Mouse (Mus musculus) c-Kit-positive CD71-positive TER-119-negative erythroid progenitor cells, embryonic 14.5 days (primary cell): ENCODE results near the gene Arpc1b.
"Not testable (repeated sequence)": the region's sequence is repeated elsewhere in the genome, so short reads cannot be mapped to it uniquely, and the experiment has no call there.

ENCODE experiments used
- DNase-seq: peaks from one replicate; pipeline ENCODE4 v3.0.0-alpha.2; 2013; ENCODE audit warnings: low read depth

Gene Arpc1b

DNA sequence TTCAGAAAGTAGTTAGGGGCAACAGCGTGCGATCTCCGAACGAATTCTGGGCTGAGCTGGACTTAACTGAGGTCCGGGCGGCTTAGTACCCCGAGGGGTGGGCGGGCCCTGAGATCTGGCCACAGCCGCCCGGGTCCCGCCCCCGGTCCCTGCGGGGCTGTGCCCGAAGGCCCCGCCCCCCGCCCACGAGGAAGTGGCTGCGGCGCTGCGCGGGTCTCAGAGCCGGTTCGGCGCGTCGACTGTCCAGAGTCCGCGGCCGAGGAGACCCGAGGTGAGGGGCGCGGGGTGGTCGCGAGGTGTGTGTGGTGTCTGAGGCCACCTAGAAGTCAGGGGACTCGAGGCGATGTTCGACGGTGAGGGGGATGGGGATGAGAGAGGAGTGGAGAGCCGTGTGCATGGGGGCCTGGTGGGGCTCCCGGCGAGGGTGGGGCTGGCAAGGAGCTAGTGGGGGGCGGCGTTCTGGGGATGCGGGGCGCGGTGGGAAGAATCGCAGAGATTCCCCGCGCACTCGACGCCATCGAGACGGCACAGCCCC, at the start of gene Arpc1b:
Gene Arpc1b, plus strand, starts transcription at position 145 of the 535 bp plus-strand sequence.
- DNase-seq = no peak

DNA sequence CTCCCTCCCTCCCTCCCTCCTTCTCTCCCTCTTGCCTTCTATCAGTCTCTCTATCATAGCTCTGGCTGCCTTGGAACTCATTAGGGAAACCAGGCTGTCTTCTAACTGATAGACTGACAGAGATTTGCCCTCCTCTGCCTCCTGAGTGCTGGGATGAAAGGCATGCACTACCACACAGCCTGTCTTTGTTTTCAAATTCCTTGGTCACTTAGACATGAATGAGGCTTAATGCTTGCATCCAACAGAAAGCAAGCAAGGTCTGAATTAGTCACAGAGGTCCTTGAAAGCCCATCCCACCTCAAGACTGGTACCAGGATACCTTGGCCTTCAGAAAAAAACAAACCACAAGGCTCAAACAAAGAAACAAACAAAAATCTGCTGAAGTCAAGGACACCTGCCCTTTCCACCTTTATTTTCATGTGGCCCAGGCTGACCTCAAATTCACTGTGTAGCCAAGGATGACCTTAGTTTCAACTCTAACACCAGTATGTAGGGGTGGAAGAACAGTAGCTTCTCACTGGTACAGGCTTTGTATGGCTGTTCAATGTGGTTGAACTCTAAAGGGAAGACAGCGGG, 49.2 kb upstream of the Arpc1b start:
- no peak for DNase-seq

DNA sequence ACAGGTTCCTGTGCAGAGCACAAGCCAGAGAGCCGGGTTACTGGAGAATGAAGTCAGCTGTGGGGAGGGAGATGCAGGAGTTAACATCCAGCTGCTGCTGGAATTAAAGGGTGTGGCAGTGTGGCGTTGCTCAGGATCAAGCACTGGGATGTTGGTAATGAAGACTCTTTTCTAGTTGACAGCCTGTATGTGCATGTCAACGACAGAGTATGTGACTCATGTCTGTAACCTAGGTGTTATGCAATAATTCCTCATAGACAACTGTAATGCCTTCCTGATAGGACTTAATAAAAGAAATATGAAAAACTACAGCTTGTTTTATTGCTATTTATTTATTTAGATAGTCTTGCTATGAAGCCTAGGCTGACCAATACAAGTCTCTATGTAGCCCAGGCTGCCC, 45.2 kb upstream of the Arpc1b start:
- DNase-seq = no peak

DNA sequence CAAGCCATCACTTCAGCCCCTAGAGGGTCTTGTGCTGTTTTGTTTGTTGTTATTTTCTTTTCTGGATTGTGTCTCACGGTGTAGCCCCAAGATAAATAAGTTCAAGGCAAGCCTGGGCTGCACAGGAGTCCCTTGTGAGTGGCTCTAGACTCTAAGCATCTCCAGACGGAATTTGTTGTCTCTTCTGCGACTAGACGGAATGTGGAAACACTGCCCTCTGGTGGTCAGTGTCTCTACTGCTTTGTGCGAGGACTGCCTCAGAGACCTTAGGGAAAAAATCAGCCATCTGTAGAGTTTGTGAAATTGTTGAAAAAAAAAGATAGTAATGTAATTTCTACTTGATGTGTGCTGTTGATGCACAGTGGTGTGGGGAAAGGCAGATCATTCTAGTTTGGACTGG, 44.3 kb upstream of the Arpc1b start:
- peak; percentile 61 for DNase-seq

DNA sequence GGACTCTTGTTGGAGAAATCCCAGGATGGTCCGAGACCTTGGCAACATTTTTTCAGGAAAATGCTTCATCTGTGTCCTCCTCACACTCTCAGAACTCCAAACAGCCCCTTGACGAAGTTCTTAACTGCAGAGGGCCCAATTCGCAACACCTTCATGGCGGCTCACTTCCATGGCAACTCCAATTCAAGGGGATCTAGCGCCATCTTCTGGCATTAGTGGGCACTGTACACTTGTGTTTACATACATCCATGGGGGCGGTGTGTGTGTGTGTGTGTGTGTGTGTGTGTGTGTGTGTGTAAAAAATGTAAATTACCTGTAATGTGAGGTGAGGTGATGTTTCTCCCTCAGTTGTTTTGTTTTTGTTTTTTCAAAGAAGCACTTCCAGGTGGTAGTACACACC, 42.7 kb upstream of the Arpc1b start:
- DNase-seq = peak; percentile 52

DNA sequence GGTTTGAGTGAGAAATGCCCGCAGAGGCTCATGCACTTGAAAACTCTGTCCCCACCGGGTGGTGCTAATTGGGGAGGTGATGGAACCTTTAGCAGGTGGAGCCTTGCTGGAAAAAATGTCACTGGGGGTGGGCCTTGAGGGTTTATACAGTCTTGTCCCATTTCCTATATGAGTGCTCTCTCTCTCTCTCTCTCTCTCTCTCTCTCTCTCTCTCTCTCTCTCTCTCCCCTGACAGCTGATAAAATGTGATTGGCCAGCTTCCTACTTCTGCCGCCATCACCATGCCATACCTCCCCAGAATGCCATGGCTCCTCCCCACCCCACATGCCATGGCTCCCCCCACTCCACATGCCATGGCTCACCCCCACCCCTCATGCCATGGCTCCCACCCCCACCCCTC, 38.9 kb upstream of the Arpc1b start:
- DNase-seq = no peak

DNA sequence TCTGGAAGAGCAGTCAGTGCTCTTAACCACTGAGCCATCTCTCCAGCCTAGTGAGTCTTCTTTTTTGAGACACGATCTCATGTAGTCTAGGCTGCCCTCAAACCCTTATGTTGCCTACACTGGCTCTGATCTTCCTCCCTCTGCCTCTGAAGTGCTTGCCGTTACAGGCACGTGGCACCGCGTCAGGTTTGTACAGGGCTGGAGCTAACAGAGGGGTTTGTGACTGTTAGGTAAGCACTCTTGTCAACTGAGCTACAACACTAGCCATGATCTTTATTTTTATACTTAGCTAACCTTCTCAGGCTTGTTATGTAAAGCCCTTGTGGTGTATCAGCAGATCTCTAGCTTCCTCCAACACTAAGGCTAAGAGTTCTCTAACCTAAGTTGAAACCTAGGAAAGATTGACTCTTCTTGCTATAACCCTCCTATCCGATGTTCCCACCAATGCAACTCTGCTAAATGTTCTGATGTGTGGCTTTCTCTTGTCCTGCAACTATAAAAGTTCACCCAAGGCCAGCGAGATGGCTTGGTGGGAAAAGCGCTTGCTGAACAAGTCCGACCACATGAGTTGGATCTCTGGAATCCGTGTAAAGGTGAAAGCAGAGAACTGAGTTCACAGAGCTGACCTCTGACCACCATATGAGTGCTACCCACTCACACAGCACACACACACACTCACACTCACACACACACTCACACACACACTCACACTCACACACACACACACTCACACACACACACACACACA, 32.0 kb upstream of the Arpc1b start:
- no peak for DNase-seq

DNA sequence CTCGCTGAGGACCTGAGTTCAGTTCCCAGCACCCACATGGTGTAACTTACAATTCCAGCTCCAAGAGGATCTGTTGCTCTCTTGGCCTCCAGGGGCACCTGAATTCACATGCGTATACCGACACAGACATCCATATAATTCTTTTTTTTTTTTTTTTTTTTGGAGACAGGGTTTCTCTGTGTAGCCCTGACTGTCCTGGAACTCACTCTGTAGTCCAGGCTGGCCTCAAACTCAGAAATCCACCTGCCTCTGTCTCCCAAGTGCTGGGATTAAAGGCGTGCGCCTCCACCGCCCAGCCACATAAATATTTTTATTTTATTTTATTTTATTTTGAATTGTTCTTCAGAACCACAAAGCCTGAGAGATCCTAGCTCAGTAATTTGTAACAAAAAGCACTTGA, 30.8 kb upstream of the Arpc1b start:
- DNase-seq = not testable (repeated sequence)

DNA sequence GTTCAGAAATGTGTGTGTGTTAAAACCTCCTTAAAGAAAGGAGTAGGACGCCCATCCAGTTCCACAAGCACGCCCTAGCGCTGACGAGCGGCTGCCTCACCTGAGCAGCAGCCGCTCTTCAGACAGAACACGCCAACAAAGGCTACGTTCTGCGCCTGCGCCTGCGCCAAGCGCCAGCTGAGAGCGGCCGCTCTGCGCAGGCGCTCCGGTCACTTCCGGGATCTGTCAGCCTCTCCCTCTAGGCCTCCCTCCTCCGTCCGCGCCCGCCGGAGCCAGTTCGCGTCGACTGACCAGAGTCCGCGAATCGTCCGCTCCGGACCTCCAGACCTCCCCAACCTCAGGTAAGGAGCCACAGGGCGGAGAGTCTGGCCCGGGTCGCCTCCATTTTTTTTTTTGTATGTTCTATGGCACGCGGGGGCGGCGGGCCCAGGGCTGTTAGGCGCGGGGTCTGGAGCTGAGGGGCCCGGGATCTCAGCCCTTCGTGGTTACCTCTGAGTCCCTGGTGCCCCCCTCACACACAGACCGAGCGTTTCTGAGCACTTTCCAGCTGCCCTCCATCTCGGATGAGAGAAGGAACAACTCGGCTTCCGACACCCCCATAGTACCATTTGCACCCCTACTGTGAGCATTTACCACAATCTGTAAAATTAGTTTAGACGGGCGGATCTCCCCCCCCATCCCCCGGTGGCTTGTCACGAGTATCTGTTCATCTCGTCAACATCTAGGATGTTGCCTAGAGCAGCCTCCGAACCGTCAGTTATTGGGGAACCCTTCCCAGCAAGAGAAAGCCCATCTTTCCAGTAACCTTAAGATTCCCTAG, 30.2 kb upstream of the Arpc1b start, which contains the start of the genes Arpc1a and Kpna7:
Gene Arpc1a, plus strand, starts transcription at position 199 of the 820 bp plus-strand sequence.
Gene Kpna7, minus strand, starts transcription at position 399 of the 820 bp plus-strand sequence.
- DNase-seq = peak; percentile 88

DNA sequence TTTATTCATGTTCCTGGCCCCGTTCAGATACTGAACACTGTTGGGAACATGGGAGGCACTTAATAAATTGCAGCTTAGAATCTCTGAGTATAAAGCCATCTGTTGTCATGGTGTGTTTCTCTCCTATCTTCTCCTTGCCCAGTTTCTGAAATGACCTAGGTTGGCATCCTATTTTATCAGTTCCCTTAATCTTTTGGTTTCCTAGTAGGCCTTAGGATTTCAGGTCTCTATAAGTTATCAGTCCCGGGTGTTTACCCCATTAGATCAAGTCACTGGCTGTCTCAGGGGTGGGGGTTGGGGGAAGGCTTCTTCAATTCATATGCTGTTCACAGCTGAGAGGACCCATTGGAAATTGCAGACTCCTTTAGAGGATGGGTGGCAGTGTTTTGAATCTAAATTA, 29.2 kb upstream of the Arpc1b start:
- DNase-seq = peak; percentile 6

DNA sequence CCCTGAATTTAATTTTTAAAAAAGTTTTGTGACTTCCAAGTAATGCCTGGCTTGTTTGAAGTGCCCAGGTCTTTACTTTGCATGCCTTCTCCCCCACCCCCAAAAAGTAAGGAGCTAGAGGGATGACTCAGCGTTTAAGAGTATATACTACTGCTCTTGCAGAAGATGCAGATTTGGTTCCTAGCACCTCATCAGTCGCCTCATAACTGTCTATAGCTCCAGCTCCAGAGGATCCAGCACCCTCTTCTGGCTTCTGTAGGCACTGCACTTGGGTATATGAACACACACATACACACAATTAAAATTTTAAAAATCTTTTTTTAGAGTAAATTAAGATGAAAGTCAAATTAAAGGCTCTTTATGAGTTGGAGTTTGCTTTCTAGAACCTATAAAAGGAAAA, 25.8 kb upstream of the Arpc1b start:
- no peak for DNase-seq

DNA sequence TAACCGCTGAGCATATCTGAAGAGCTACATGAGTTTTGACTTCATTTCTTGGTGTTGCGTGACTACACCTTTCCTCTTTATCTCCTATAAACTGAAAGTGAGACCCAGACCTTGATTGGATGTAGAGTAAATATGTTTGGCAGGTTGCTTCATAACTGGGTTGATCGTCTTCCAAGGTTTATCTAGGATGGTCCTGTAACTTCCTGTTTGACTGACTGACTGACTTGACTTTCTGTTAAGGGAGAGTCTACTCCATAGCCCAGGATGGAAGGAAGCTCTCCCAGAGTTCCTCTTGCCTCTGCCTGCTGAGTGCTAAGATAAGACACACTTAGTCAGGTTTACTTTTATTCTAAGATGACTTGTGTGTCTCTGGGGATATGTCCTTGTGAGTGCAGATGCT, 24.1 kb upstream of the Arpc1b start:
- no peak for DNase-seq

DNA sequence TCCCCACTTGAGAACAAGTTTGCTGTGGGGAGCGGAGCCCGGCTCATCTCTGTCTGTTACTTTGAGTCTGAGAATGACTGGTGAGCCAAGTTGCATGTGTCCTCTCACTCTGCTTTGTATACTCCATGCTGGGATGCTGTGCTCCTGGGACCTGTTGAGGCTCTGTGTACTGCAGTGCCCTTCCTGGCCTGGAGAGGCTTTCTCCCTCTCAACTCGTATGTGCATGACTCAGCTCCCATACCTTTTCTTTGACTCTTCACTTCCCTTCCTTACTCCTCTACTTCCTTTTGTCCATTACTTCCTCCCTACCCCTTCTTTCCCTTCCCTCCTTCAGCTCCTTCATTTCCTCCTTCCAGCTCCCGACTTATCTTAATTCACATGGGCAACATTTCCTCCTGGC, 17.8 kb upstream of the Arpc1b start:
- DNase-seq = no peak

DNA sequence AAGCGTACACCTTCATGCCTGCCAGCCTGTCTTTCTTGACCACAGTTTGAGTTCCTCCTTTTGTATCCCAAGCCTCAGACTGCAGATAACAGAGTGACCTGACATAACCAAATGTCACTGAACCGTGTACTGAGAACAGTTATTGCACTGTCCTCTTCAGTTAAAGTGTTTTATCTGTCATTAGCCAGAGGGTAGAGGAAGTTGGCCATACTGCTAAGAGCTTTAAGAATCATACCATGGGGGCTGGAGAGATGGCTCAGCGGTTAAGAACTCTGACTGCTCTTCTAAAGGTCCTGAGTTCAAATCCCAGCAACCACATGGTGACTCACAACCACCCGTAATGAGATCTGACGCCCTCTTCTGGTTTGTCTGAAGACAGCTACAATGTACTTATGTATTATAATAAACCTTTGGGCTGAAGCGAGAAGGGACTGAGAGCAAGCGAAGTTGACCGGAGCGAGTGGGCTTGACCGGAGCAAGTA, 15.6 kb upstream of the Arpc1b start:
- no peak for DNase-seq

DNA sequence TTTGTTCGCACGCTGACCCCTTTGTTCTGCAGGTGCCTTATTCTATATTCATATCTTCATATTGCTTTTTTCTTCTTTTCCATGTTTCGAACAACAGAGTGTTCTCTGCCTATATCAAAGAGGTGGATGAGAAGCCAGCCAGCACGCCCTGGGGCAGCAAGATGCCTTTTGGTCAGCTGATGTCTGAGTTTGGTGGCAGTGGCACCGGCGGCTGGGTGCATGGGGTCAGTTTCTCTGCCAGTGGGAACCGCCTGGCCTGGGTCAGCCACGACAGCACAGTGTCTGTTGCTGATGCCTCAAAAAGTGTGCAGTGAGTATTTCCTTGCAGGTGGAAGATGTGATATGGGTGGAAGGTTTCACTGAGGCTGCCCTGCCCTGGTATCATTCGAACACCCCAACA, 13.1 kb upstream of the Arpc1b start:
- DNase-seq = no peak

DNA sequence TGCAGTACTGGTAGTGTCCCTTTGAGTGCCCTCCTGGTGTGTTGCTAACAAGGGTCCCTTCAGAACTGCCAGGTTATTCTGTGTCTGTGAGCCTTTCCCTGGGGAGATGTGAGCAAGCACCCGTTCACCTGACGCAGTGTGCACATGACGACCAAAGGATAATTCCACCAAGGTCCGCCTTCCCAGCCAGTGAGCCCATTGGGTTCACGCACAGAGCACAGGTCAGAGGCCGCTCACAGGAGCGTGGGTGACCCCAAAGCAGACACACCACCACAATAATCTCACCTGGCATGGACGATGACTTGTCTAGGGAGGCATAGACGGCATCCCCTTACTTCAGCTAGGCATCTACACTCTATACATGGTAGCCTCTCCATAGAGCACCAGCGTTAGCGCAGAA, 12.6 kb upstream of the Arpc1b start:
- not testable (repeated sequence) for DNase-seq

DNA sequence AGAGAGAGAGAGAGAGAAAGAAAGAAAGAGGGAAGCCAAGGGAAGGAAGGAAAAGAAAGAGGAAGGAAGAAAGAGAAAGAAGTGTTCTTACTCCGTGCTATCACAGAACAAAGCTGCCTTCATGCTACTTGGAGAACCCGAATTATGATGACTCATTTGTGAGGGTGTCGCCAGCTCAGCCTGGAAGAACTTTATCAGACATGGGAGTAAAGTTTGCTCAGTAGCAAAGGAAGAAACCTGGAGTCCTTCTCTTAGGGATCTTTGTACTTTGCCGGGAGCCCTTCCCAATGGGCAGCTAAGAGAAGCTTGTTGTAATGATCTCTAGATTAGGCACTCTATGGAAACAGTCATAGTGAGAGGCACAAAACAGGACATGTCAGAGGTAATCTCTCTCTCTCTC, 11.3 kb upstream of the Arpc1b start:
- DNase-seq = no peak

DNA sequence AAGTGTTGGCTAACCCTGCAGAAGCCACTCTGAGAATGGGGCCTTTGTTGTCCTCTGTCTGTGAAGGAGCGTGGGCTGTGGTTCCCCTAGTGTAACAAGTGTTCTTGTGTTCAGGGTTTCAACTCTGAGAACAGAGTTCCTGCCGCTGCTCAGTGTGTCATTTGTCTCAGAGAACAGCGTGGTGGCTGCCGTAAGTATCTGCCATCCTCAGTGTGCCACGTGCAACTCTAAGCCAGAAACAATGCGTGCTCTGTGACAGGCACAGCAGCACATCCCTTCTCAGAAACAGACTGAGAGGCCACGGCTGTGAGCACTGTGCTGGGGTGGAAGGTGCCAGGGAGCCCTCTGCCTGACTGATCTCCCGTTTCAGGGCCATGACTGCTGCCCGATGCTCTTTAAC, 9.7 kb upstream of the Arpc1b start:
- no peak for DNase-seq

DNA sequence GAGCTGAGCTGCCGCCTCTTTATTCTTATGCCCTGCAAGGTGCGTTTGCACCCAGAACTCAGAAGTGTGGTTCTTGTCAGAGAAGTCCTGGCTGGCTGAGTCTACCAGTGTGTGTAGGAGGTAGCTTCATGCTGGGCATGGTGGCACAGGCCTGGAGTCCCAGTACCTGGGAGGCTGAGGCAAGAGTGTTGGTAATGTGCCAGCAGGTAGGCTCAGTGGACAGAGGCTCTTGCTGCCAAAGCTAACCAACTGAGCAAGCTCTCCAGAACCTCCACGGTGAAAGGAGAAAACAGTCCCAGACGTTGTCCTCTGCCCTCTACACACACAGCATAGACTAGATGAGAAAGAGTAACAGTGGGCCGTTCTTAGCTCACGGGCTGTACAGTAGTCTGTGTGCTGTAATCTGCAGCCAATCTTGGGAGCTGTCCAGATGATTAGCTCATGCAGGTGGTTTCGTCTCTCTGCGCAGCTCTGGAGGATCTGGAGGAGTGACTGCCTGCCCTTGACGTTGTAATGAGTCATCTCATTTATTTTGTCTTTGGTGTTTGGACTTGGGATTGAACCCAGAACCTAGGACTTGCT, 8.2 kb upstream of the Arpc1b start:
- DNase-seq = no peak

DNA sequence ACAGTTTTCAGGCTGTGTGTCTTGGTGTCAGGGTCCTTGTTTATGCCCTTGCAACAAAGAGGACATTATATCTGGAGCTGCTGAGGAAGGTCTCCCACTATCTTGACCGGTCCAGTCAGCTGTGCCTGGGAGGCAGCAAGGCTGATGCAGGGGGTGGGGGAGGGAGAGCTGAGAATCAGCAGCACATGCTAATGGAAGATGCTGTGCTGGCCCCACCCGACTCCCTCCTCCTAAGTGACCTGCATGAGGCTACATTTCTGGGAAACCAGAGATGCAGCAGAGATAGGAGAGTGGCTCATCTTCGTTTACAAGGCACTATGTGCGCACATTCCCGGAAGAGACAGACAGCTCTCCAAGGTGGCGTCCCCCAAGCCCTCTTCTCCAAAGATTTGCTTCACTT, 3.6 kb upstream of the Arpc1b start:
- no peak for DNase-seq

DNA sequence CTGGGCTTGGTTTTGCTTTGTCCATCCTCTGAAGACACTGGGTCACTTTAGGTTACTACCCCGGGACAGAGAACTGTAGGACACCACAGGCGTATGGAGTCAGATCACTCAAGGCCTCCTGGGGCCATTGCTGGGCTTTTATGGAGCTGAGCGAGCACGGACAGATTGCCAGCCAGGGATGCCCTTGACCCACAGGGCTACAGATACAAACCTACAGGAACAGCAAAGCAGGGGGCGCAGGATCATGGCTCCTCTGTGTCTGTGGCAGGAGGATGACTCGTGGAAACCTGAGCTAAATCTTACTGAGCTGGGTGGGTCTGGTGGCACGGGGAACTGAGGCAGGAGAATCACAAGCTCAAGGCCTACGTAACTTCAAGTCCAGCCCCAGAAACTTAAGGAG, 1.4 kb upstream of the Arpc1b start:
- DNase-seq = no peak

DNA sequence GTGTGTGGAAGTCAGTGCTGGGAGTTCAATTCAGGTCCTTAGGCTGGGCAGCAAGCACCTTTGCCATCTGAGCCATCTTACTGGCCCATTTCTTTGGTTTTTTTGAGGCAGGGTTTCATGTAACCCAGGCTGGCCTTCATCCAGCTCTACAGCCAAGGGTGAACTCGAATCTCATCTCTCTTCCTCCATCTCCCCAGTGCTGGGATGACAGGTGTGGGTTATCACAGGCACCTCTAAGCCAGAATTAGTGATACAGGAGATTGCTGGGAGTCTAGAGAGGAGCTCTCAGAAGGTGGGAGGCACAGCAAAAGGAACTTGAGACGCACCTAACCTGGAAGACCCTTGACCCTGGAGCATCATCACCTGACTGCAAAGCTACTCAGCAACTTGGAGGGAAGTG, 599 bp upstream of the Arpc1b start:
- DNase-seq = no peak
